Mouse (Mus musculus) midbrain, embryonic 11.5 days (tissue): ENCODE data around the gene Wwox. TPM values are rescaled to one million over a fixed set of nuclear protein-coding genes. Genes with fewer than 3 reads are reported as not detected.

ENCODE experiments used
- ATAC-seq: fragments of 200-750 bp; cut with Nextera tagmentation; 2 replicates; pipeline ENCODE4 v1.8.0; 2017; ENCODE audit warnings: moderate TSS enrichment, moderate library complexity; ENCODE audit not compliant: low FRiP score
- DNase-seq: peaks from one replicate; pipeline ENCODE4 v3.0.0; 2015; ENCODE audit warnings: low spot score; ENCODE audit errors: missing footprints
- H3K27ac ChIP-seq: fragments of 300-500 bp; sonication (generic); 2 replicates; pipeline ENCODE4 v1.5.1; 2014; ENCODE audit warnings: low read depth, low read length
- H3K27me3 ChIP-seq: fragments of 300-500 bp; sonication (generic); 2 replicates; pipeline ENCODE4 v1.6.1; 2014; ENCODE audit warnings: mild to moderate bottlenecking, low read length, moderate library complexity, mixed read lengths; ENCODE audit not compliant: control insufficient read depth, insufficient read depth
- H3K36me3 ChIP-seq: fragments of 300-500 bp; sonication (generic); 2 replicates; pipeline ENCODE4 v1.6.1; 2014; ENCODE audit warnings: mild to moderate bottlenecking, low read length, moderate library complexity, mixed read lengths; ENCODE audit not compliant: control insufficient read depth, insufficient read depth
- H3K4me1 ChIP-seq: fragments of 300-500 bp; sonication (generic); 2 replicates; pipeline ENCODE4 v1.6.1; 2014; ENCODE audit warnings: low read length; ENCODE audit not compliant: control insufficient read depth, insufficient read depth
- H3K4me2 ChIP-seq: fragments of 300-500 bp; sonication (generic); 2 replicates; pipeline ENCODE4 v1.6.1; 2014; ENCODE audit warnings: mild to moderate bottlenecking, moderate library complexity
- H3K4me3 ChIP-seq: fragments of 300-500 bp; sonication (generic); 2 replicates; pipeline ENCODE4 v1.5.1; 2014; ENCODE audit warnings: low read depth, low read length
- H3K9ac ChIP-seq: fragments of 300-500 bp; sonication (generic); 2 replicates; pipeline ENCODE4 v1.6.1; 2014; ENCODE audit warnings: low read length
- H3K9me3 ChIP-seq: fragments of 300-500 bp; sonication (generic); 2 replicates; pipeline ENCODE4 v1.6.1; 2016; ENCODE audit warnings: low read length; ENCODE audit not compliant: control insufficient read depth
- WGBS: fragments of 180-500 bp; shearing (Covaris S2); extraction: QIAGEN DNeasy Blood & Tissue Kit; methylation state at CpG from one replicate; pipeline ENCODE4 v1.1.7; 2014; 5-methylcytosine and 5-hydroxymethylcytosine counted together
- polyA plus RNA-seq: library from polyadenylated mRNA; unstranded; fragments of >200 nt; fragmentation: Nextera tagmentation; extraction: Ambion mirVana; gene quantifications from 2 replicates; pipeline ENCODE4 v1.2.1, GENCODE M21; 2014

Wwox gene
- polyA plus RNA-seq, 1 experiment from 2014 or later = 12.1 TPM

GRCm38 (mm10) chr8:114986971-114987370, 547.5 kb downstream of the Wwox start:
- H3K4me3 ChIP-seq = no peak overlapping the region
- H3K36me3 ChIP-seq = no peaks in the 10 kb centered on the region
- H3K9me3 ChIP-seq = no peaks in the 10 kb centered on the region
- ATAC-seq (no peak), DNase-seq (peak; percentile 69)
- 92% methylated on average over 10 of the region's 10 CpGs for WGBS
- H3K4me2 ChIP-seq = no peak overlapping the region
- H3K27ac ChIP-seq = no peak overlapping the region
- H3K27me3 ChIP-seq = no peaks in the 10 kb centered on the region
- H3K4me1 ChIP-seq = no peaks in the 10 kb centered on the region; the same call in 1 of the 2 replicates
- no peak overlapping the region for H3K9ac ChIP-seq

GRCm38 (mm10) chr8:114990865-114991613, 551.6 kb downstream of the Wwox start:
- no peak overlapping the region for H3K27ac ChIP-seq
- no peaks in the 10 kb centered on the region for H3K36me3 ChIP-seq
- ATAC-seq (0 out of 2 replicates have a peak, but pooled peaks have one; percentile 54), DNase-seq (no peak)
- no peak overlapping the region for H3K4me2 ChIP-seq
- no peaks in the 10 kb centered on the region for H3K9me3 ChIP-seq
- H3K9ac ChIP-seq = no peak overlapping the region
- 47% methylated on average over 13 of the region's 13 CpGs for WGBS
- H3K27me3 ChIP-seq = no peaks in the 10 kb centered on the region
- no peak overlapping the region for H3K4me3 ChIP-seq
- no peaks in the 10 kb centered on the region; the same call in 1 of the 2 replicates for H3K4me1 ChIP-seq

- H3K9ac ChIP-seq = no peak overlapping the region
- H3K4me2 ChIP-seq = no peak overlapping the region
- WGBS = 93% methylated on average over 11 of the region's 11 CpGs
- H3K9me3 ChIP-seq = peaks cover 3% of the 10 kb centered on the region; the same call in 1 of the 2 replicates
- H3K4me1 ChIP-seq = no peaks in the 10 kb centered on the region
- H3K4me3 ChIP-seq = no peak overlapping the region
- ATAC-seq (no peak), DNase-seq (no peak)
- H3K36me3 ChIP-seq = no peaks in the 10 kb centered on the region
- H3K27ac ChIP-seq = no peak overlapping the region
- H3K27me3 ChIP-seq = no peaks in the 10 kb centered on the region
Measured at GRCm38 (mm10) chr8:115000736-115001135, 561.3 kb downstream of the Wwox start.

- Histone ChIP-seq H3K4me2 (no peak overlapping the region), H3K27ac (no peak overlapping the region), H3K36me3 (no peaks in the 10 kb centered on the region), H3K4me3 (no peak overlapping the region), H3K9me3 (no peaks in the 10 kb centered on the region), H3K9ac (no peak overlapping the region), H3K4me1 (peaks cover 16% of the 10 kb centered on the region), H3K27me3 (no peaks in the 10 kb centered on the region)
- 87% methylated on average over 3 of the region's 3 CpGs for WGBS
- ATAC-seq = no peak
- no peak for DNase-seq
Measured at GRCm38 (mm10) chr8:115005021-115005420, 565.6 kb downstream of the Wwox start.

- no peak for ATAC-seq
- 24% methylated on average over 8 of the region's 8 CpGs for WGBS
- H3K27me3 ChIP-seq = 0 out of 2 replicates have a peak, but pooled peaks cover 2% of the 10 kb centered on the region
- H3K4me3 ChIP-seq = no peak overlapping the region
- DNase-seq = peak; percentile 87
- no peak overlapping the region for H3K4me2 ChIP-seq
- H3K36me3 ChIP-seq = no peaks in the 10 kb centered on the region
- H3K27ac ChIP-seq = no peak overlapping the region; the same call in 1 of the 2 replicates
- no peak overlapping the region for H3K9ac ChIP-seq
- peaks cover 26% of the 10 kb centered on the region for H3K4me1 ChIP-seq
- no peaks in the 10 kb centered on the region for H3K9me3 ChIP-seq
Measured at GRCm38 (mm10) chr8:115006561-115006960, 567.1 kb downstream of the Wwox start.

- Histone ChIP-seq H3K36me3 (no peaks in the 10 kb centered on the region), H3K4me1 (peaks cover 26% of the 10 kb centered on the region), H3K27ac (no peak overlapping the region), H3K4me3 (no peak overlapping the region), H3K27me3 (0 out of 2 replicates have a peak, but pooled peaks cover 2% of the 10 kb centered on the region), H3K4me2 (no peak overlapping the region), H3K9ac (no peak overlapping the region), H3K9me3 (no peaks in the 10 kb centered on the region)
- no peak for DNase-seq
- 61% methylated on average over 7 of the region's 7 CpGs for WGBS
- no peak for ATAC-seq
Measured at GRCm38 (mm10) chr8:115007280-115007679, 567.8 kb downstream of the Wwox start.

GRCm38 (mm10) chr8:115008624-115009620, 569.5 kb downstream of the Wwox start:
- Histone ChIP-seq H3K9ac (no peak overlapping the region), H3K9me3 (no peaks in the 10 kb centered on the region), H3K4me1 (peaks cover 26% of the 10 kb centered on the region), H3K4me2 (no peak overlapping the region), H3K27me3 (0 out of 2 replicates have a peak, but pooled peaks cover 2% of the 10 kb centered on the region), H3K36me3 (no peaks in the 10 kb centered on the region), H3K27ac (no peak overlapping the region), H3K4me3 (no peak overlapping the region)
- DNase-seq (no peak), ATAC-seq (no peak)
- 92% methylated on average over 9 of the region's 9 CpGs for WGBS

GRCm38 (mm10) chr8:115009897-115010768, 570.7 kb downstream of the Wwox start:
- H3K27me3 ChIP-seq = 0 out of 2 replicates have a peak, but pooled peaks cover 2% of the 10 kb centered on the region
- peak overlapping the region; percentile 25 for H3K9ac ChIP-seq
- ATAC-seq (no peak), DNase-seq (peak; percentile 90)
- no peaks in the 10 kb centered on the region for H3K9me3 ChIP-seq
- 17% methylated on average over 9 of the region's 9 CpGs for WGBS
- no peaks in the 10 kb centered on the region for H3K36me3 ChIP-seq
- peak overlapping the region; percentile 30 for H3K4me2 ChIP-seq
- H3K4me1 ChIP-seq = peaks cover 26% of the 10 kb centered on the region
- no peak overlapping the region for H3K4me3 ChIP-seq
- no peak overlapping the region for H3K27ac ChIP-seq
